Mouse (Mus musculus): ENCODE results near the gene Frs2.
"Not testable (repeated sequence)": the region's sequence is repeated elsewhere in the genome, so short reads cannot be mapped to it uniquely, and the experiment has no call there.

Frs2 gene

GRCm38 (mm10) chr10:117100175-117100574 lies 48.2 kb downstream of the Frs2 start:
- DNase-seq: no peak

- DNase-seq: no peak
These were observed 51.1 kb downstream of the Frs2 start for GRCm38 (mm10) chr10:117097116-117097698.

GRCm38 (mm10) chr10:117096096-117096495 lies 52.2 kb downstream of the Frs2 start:
- DNase-seq: no peak

- DNase-seq: no peak
These were observed 53.6 kb downstream of the Frs2 start for GRCm38 (mm10) chr10:117094504-117095329.

GRCm38 (mm10) chr10:117089628-117090027 lies 58.7 kb downstream of the Frs2 start:
- DNase-seq: no peak

- DNase-seq: no peak
These were observed 66.4 kb downstream of the Frs2 start for GRCm38 (mm10) chr10:117081914-117082359.

- DNase-seq: no peak
These were observed 67.0 kb downstream of the Frs2 start for GRCm38 (mm10) chr10:117081326-117081725.

GRCm38 (mm10) chr10:117078284-117078683 lies 70.0 kb downstream of the Frs2 start:
- peak; percentile 72 for DNase-seq

- DNase-seq: no peak
These were observed 75.2 kb downstream of the Frs2 start for GRCm38 (mm10) chr10:117073176-117073575.

- no peak for DNase-seq
These were observed 76.0 kb downstream of the Frs2 start for GRCm38 (mm10) chr10:117072191-117072888.

GRCm38 (mm10) chr10:117069109-117069508 lies 79.2 kb downstream of the Frs2 start:
- no peak for DNase-seq

- peak; percentile 25 for DNase-seq
These were observed 84.3 kb downstream of the Frs2 start for GRCm38 (mm10) chr10:117064076-117064475.

GRCm38 (mm10) chr10:117063254-117064021 lies 84.9 kb downstream of the Frs2 start, which contains the start of gene Cct2:
Gene Cct2 (minus strand): TSS chr10:117063814.
- DNase-seq: peak; percentile 95

- DNase-seq: no peak
These were observed 85.5 kb downstream of the Frs2 start for GRCm38 (mm10) chr10:117062894-117063253.

- no peak for DNase-seq
These were observed 92.7 kb downstream of the Frs2 start for GRCm38 (mm10) chr10:117055668-117056067.

GRCm38 (mm10) chr10:117049961-117050597 lies 98.3 kb downstream of the Frs2 start:
- no peak for DNase-seq

GRCm38 (mm10) chr10:117049253-117049652 lies 99.1 kb downstream of the Frs2 start:
- DNase-seq: no peak

- DNase-seq: no peak
These were observed 102.9 kb downstream of the Frs2 start, which contains the start of gene Lrrc10 for GRCm38 (mm10) chr10:117045175-117046056. Gene Lrrc10 (plus strand): TSS chr10:117045341.

GRCm38 (mm10) chr10:117043497-117044166 lies 104.7 kb downstream of the Frs2 start:
- DNase-seq: not testable (repeated sequence)

- no peak for DNase-seq
These were observed 106.0 kb downstream of the Frs2 start for GRCm38 (mm10) chr10:117042295-117042694.

- no peak for DNase-seq
These were observed 108.0 kb downstream of the Frs2 start for GRCm38 (mm10) chr10:117040355-117040754.

Data from thymus, postnatal 14 days (tissue).